Mouse (Mus musculus) forebrain, embryonic 13.5 days (tissue): ENCODE results near the gene Gm49394. TPM values are rescaled to one million over a fixed set of nuclear protein-coding genes. Genes with fewer than 3 reads are reported as not detected.

ENCODE experiments used
- ATAC-seq: fragments of 200-750 bp; cut with Nextera tagmentation; 2 replicates; pipeline ENCODE4 v1.8.0; 2017
- H3K27ac ChIP-seq: fragments of 300-500 bp; sonication (generic); 2 replicates; pipeline ENCODE4 v1.5.1; 2015; ENCODE audit warnings: inconsistent platforms, mild to moderate bottlenecking, moderate library complexity
- H3K27me3 ChIP-seq: fragments of 300-500 bp; sonication (generic); 2 replicates; pipeline ENCODE4 v1.6.1; 2015; ENCODE audit warnings: mild to moderate bottlenecking, inconsistent platforms
- H3K36me3 ChIP-seq: fragments of 300-500 bp; sonication (generic); 2 replicates; pipeline ENCODE4 v1.6.1; 2015; ENCODE audit warnings: mild to moderate bottlenecking, inconsistent platforms; ENCODE audit not compliant: poor library complexity, severe bottlenecking
- H3K4me1 ChIP-seq: fragments of 300-500 bp; sonication (generic); 2 replicates; pipeline ENCODE4 v1.6.1; 2015; ENCODE audit warnings: inconsistent platforms
- H3K4me2 ChIP-seq: fragments of 300-500 bp; sonication (generic); 2 replicates; pipeline ENCODE4 v1.6.1; 2015; ENCODE audit warnings: inconsistent platforms, mild to moderate bottlenecking, moderate library complexity
- H3K4me3 ChIP-seq: fragments of 300-500 bp; sonication (generic); 2 replicates; pipeline ENCODE4 v1.5.1; 2015; ENCODE audit warnings: mild to moderate bottlenecking, inconsistent platforms
- H3K9ac ChIP-seq: fragments of 300-500 bp; sonication (generic); 2 replicates; pipeline ENCODE4 v1.6.1; 2015; ENCODE audit warnings: mild to moderate bottlenecking, inconsistent platforms
- H3K9me3 ChIP-seq: fragments of 300-500 bp; sonication (generic); replicated peaks from 2 replicates; pipeline ENCODE4 v1.6.1; 2016; ENCODE audit warnings: inconsistent platforms
- WGBS: fragments of 180-500 bp; shearing (Covaris S2); methylation state at CpG from one replicate; pipeline ENCODE4 v1.1.7; 2015; 5-methylcytosine and 5-hydroxymethylcytosine counted together
- polyA plus RNA-seq: library from polyadenylated mRNA; unstranded; fragments of >200 nt; fragmentation: Nextera tagmentation; extraction: Ambion mirVana; gene quantifications from 2 replicates; pipeline ENCODE4 v1.2.1, GENCODE M21; 2015

The Gm49394 gene
- polyA plus RNA-seq, 1 experiment from 2014 or later = 0.05 TPM

DNA sequence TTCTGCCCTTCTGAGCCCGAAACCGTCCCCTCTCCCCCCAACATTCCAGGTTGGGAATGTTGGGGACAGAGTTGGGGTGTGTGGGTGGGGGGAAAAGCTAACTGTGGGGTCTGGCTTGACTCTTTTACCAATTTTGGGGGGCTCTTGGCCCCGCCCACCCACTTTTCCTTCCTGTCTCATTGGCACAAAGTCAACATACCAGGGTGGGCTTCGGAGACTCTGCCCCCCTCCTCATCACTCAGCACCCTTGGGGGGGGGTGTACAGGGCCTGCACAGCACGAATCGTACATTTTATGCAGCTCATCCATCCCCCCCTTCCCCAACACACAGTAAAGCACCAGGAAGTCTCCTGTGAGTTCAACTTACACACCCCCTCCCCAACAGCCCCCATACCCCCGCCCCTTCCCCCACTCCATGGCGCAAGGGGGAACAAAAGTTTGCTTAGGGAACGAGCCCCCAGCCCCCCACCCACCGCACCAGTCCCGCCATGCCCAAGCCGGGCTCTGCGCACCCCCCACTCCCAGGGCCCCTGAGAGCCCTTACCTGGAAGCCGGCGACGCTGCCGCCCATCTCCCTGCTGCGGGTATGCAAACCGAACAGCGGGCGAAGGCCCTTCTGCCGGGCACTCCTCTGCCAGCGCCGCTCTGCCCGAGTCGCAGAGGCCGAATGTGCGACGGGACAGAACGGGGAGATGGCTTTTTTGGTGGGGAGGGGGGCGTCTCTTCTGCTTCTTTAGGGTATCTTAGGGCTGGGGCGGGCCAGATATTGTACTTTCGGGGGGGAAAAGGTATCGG is 11.7 kb downstream of the Gm49394 start:
- WGBS = 2% methylated on average over 34 of the region's 34 CpGs
- no peak overlapping the region for H3K27ac ChIP-seq

DNA sequence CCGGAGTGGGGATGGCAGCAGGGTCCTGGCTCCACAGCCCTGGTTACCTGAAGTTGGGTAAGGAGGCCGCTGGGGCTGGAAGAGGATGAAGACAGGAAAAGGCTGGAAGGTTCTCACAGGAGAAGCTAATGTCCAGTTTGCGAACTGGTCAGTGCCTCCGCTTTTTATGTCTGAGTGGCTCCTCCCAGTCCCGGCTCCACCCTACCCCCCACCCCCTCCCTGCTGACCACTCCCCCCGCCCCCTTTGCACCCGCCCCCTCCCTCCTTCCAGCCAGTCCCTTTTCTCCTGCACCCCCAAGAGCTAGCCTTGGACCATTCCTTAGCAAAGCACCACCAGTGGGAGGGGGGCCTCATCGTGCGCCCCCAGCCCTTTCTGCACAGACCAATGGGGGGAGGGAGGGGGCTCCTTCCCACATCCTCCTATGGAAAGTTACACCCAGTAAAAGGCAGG is 12.4 kb downstream of the Gm49394 start:
- Histone ChIP-seq H3K36me3 (no peaks in the 10 kb centered on the region), H3K4me1 (peaks cover 24% of the 10 kb centered on the region), H3K9ac (no peak overlapping the region), H3K27ac (no peak overlapping the region), H3K27me3 (peaks cover 98% of the 10 kb centered on the region), H3K9me3 (no peaks in the 10 kb centered on the region), H3K4me3 (no peak overlapping the region), H3K4me2 (no peak overlapping the region)
- WGBS = 19% methylated on average over 2 of the region's 9 CpGs
- ATAC-seq = no peak

More for the DNA sequence above, 11.7 kb downstream of the Gm49394 start:
- H3K27me3 ChIP-seq = peaks cover 98% of the 10 kb centered on the region
- no peaks in the 10 kb centered on the region for H3K36me3 ChIP-seq
- 0 out of 2 replicates have a peak overlapping the region, but pooled peaks have one; percentile 30 for H3K9ac ChIP-seq
- peaks cover 24% of the 10 kb centered on the region for H3K4me1 ChIP-seq
- peak overlapping the region; percentile 40 for H3K4me3 ChIP-seq
- peak overlapping the region; percentile 60 for H3K4me2 ChIP-seq
- no peaks in the 10 kb centered on the region for H3K9me3 ChIP-seq
- ATAC-seq = no peak

DNA sequence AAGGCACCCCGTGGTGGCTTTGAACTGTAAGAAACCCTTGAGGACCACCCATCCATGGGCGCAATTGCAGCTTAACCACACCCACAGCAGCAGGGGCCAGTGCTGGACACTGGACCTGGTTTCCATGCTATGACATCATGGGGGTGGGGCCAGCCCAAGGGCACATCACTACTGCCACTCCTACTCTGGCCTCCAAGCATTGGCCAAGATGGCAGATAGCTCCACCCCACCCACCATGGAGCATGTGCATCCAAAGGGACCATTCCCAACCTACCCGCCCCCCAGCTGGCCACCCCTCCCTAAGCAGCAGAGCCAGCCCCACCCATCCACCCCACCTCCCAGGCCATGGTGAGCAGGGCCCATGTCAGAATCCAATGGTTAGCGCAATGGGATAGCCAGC is 13.7 kb downstream of the Gm49394 start:
- H3K4me3 ChIP-seq = no peak overlapping the region
- no peaks in the 10 kb centered on the region for H3K36me3 ChIP-seq
- no peak overlapping the region for H3K9ac ChIP-seq
- H3K9me3 ChIP-seq = no peaks in the 10 kb centered on the region
- ATAC-seq = no peak
- no peak overlapping the region for H3K4me2 ChIP-seq
- peaks cover 24% of the 10 kb centered on the region for H3K4me1 ChIP-seq
- peaks cover 95% of the 10 kb centered on the region for H3K27me3 ChIP-seq
- WGBS = 30% methylated on average over 4 of the region's 4 CpGs
- H3K27ac ChIP-seq = no peak overlapping the region

DNA sequence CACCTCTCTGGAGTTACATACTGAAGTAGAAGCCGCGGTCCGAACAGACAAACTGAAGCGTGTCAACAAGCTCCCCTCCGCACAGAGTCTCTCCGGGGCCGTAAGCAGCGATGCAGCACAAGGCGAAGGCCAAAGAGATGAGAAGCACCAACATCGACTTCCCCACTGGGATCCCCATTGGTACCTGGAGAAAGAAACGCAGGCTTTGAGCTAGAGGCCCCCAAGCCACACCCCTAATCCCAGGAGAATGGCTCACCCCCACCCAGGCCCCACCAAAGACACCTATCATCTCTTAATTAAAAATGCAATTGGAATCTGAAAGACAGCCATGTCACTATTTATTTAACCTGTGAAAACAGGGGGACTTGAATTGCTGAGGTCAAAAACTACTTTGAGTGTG is 14.1 kb downstream of the Gm49394 start:
- Histone ChIP-seq H3K4me2 (no peak overlapping the region), H3K9me3 (no peaks in the 10 kb centered on the region), H3K4me3 (no peak overlapping the region), H3K27me3 (peaks cover 95% of the 10 kb centered on the region), H3K4me1 (peaks cover 20% of the 10 kb centered on the region), H3K9ac (no peak overlapping the region), H3K27ac (no peak overlapping the region), H3K36me3 (no peaks in the 10 kb centered on the region)
- no peak for ATAC-seq
- WGBS = 8% methylated on average over 11 of the region's 11 CpGs

DNA sequence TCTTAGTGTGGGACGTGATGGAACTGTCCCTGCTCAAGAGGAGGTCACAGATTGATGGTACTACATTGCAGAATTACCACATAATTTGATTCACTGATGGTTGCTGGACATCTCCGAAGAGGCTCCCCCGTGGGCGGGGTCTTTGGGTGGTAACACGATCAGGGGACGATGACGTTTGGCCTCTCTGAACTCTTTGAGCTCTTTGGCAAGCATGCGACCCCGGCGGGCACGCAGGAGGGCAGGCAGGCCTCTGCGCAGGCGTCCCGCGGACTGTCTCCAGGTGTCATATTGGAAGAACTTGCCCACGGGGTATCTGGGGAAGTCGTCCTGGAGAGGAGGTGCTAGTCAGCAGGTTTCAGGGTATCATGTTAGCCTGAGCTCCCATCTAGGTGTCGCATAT is 16.0 kb downstream of the Gm49394 start:
- Histone ChIP-seq H3K4me2 (no peak overlapping the region), H3K9me3 (no peaks in the 10 kb centered on the region), H3K36me3 (no peaks in the 10 kb centered on the region), H3K27ac (no peak overlapping the region), H3K9ac (no peak overlapping the region), H3K4me1 (peaks cover 8% of the 10 kb centered on the region), H3K4me3 (no peak overlapping the region), H3K27me3 (peaks cover 83% of the 10 kb centered on the region)
- no peak for ATAC-seq
- 6% methylated on average over 18 of the region's 18 CpGs for WGBS

DNA sequence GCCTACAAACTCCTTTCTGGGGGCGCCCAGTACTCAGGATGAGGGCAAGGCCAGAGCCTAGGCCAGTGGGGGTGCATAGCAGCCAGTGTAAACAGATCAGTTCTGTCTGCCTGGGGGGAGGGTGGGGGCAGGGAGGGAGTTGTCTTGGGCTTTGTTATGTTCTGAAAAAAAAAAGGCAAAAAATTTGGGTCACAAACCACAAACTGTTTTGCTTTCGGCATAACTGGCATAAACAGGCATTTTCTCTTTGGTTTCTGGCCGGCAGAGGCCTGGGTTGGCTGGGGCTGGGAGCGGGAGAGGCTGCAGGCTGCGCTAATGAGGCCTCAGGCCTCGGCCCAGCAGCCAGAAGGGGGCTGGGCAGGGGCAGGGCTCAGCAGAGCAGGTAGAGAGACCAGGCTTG is 23.1 kb downstream of the Gm49394 start:
- peaks cover 17% of the 10 kb centered on the region for H3K27me3 ChIP-seq
- no peak for ATAC-seq
- 22% methylated on average over 6 of the region's 6 CpGs for WGBS
- H3K9me3 ChIP-seq = no peaks in the 10 kb centered on the region
- H3K27ac ChIP-seq = no peak overlapping the region
- H3K4me1 ChIP-seq = no peaks in the 10 kb centered on the region
- H3K9ac ChIP-seq = no peak overlapping the region
- H3K4me3 ChIP-seq = no peak overlapping the region
- no peaks in the 10 kb centered on the region for H3K36me3 ChIP-seq
- no peak overlapping the region for H3K4me2 ChIP-seq

DNA sequence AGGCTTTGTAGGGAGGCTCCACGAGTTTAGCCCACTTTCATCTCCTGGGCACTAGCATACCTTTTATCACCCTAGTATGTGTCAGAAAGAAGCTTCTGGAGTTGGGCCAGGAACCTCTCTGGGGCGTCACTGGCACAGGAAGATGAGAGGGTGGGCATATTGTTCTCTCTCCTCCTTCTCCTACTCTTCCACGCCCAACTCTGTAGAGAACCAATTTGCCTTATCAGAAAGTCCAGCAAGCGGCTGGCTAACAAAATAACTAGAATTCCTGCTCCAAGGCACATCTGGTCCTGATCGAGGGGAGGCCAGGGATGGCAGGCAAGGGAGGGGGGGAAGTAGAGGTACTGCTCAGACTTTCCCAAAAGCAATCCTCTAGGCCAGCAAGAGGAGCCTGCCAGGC is 24.7 kb downstream of the Gm49394 start:
- no peak overlapping the region for H3K9ac ChIP-seq
- H3K27me3 ChIP-seq = peaks cover 4% of the 10 kb centered on the region
- no peaks in the 10 kb centered on the region for H3K9me3 ChIP-seq
- H3K4me3 ChIP-seq = no peak overlapping the region
- H3K4me2 ChIP-seq = no peak overlapping the region
- H3K4me1 ChIP-seq = no peaks in the 10 kb centered on the region
- H3K36me3 ChIP-seq = no peaks in the 10 kb centered on the region
- WGBS = 47% methylated on average over 5 of the region's 5 CpGs
- no peak for ATAC-seq
- H3K27ac ChIP-seq = no peak overlapping the region

DNA sequence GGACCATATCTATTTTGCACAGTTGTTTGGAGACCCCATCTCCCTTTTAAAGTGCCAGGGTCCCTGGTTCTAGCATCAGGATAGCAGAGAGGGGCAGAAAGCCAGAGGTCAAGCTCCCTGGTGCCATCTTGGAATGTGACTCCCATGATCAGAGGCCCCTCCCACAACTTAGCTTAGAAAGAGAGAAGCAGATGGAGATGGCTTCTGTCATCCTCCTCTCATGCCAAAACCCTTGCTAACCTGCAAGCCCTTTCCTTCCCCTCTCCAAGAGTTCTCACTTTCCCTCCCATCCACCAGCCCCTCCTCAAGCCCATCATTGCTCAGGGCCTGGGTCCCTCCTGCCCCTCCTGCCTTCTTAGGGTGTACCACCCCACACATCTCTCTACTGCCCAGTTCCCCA is 33.6 kb downstream of the Gm49394 start:
- Histone ChIP-seq H3K27me3 (no peaks in the 10 kb centered on the region), H3K4me1 (no peaks in the 10 kb centered on the region), H3K4me3 (no peak overlapping the region), H3K9me3 (no peaks in the 10 kb centered on the region), H3K36me3 (no peaks in the 10 kb centered on the region), H3K9ac (no peak overlapping the region), H3K27ac (no peak overlapping the region), H3K4me2 (no peak overlapping the region)
- ATAC-seq = no peak

DNA sequence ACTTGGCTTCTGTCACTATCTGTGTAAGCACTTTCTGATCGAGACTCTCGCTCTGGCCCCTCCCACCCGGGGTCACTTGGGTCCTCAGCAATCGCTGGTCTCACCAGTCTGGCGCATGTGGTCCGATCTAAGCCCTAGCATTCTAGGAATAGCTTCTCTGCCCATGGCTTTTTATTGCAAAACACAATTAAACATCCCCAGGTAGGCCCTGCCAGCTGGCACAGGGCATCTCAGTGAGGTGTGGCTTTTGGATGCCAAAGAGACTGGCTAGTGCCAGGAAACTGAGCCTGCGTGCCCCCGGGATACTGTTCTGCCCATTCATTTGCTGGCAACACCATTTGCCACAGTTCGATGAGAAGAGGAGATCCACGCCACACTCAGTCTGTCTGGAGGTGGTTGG is 39.1 kb downstream of the Gm49394 start:
- Histone ChIP-seq H3K4me2 (no peak overlapping the region), H3K9me3 (no peaks in the 10 kb centered on the region), H3K4me1 (no peaks in the 10 kb centered on the region), H3K27ac (no peak overlapping the region), H3K36me3 (no peaks in the 10 kb centered on the region), H3K27me3 (no peaks in the 10 kb centered on the region), H3K9ac (no peak overlapping the region), H3K4me3 (no peak overlapping the region)
- no peak for ATAC-seq
- 82% methylated on average over 10 of the region's 10 CpGs for WGBS

DNA sequence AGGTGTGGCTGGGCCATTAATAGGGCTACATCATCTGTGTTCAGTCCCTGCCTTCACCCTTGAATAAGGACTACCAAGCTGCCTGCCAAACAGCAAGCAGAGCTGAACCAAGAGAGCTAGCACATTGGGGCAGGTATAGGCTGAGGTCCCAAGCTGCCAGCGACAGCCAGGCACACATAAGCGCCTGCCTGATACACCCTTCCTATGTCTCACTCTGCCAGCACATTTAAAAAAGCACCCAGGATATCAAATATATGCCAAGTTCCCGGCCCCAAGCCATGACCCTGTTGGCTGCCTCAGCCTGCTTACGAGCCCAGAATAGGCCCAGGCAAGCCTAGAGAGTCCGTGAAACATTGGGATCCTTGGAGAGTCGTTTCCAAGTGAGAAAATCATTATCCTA is 39.9 kb downstream of the Gm49394 start:
- no peak for ATAC-seq

DNA sequence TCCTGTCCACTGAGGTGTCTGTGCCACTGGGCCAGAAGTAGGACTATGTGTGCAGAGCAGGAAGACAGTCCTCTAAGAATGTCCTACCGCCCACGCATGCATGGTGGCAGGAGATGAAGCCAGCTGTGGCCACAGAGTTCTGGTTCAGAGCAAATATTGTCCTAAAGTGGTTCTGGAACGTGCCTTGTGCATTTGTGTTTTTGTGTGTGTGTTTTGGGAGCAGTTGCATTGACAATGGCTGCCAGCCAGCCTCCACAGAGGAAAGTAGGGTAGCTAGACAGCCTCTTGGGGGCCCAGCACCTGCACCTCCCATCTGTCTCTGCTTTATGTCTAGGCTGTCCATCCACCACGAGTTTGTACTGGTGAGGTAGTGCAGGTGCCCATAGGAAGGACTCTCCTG is 47.6 kb downstream of the Gm49394 start:
- Histone ChIP-seq H3K9me3 (no peaks in the 10 kb centered on the region), H3K4me3 (no peak overlapping the region), H3K27ac (no peak overlapping the region), H3K36me3 (no peaks in the 10 kb centered on the region), H3K27me3 (no peaks in the 10 kb centered on the region), H3K4me2 (no peak overlapping the region), H3K9ac (no peak overlapping the region), H3K4me1 (no peaks in the 10 kb centered on the region)
- WGBS = 83% methylated on average over 4 of the region's 4 CpGs
- ATAC-seq = no peak

More for the DNA sequence above, 39.9 kb downstream of the Gm49394 start:
- H3K4me3 ChIP-seq = no peak overlapping the region
- H3K36me3 ChIP-seq = no peaks in the 10 kb centered on the region
- H3K4me1 ChIP-seq = no peaks in the 10 kb centered on the region
- H3K27ac ChIP-seq = no peak overlapping the region
- H3K4me2 ChIP-seq = no peak overlapping the region
- H3K27me3 ChIP-seq = no peaks in the 10 kb centered on the region
- H3K9me3 ChIP-seq = no peaks in the 10 kb centered on the region
- H3K9ac ChIP-seq = no peak overlapping the region
- WGBS = 86% methylated on average over 6 of the region's 6 CpGs

DNA sequence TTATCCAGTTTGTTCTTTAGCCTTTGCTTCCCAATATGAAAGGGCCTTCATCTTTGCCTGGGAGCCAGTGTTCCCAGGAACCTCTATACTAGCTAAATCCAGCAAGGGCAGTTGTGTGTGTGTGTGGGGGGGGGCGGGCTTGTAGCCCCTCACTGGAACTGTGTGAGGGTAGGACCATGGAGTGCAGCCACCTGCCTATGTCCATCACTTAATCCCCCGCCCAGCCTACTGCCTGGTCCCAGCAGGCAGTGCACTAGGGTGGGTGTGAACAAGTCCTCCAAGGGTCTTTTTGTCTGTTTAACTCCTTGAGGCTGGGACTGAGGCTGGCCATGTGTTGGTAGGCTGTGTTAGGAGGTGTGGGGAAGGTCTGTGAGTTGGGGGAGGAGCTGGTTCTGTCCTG is 56.7 kb downstream of the Gm49394 start:
- Histone ChIP-seq H3K9me3 (no peaks in the 10 kb centered on the region), H3K9ac (no peak overlapping the region), H3K27me3 (no peaks in the 10 kb centered on the region), H3K4me1 (peaks cover 16% of the 10 kb centered on the region), H3K36me3 (no peaks in the 10 kb centered on the region), H3K4me3 (no peak overlapping the region), H3K4me2 (no peak overlapping the region), H3K27ac (no peak overlapping the region)
- ATAC-seq = no peak
- WGBS = 45% methylated on average over 2 of the region's 2 CpGs
